Mouse (Mus musculus) right cerebral cortex, postnatal 25 days (tissue): ENCODE measurements at regions not wholly inside any gene's neighbourhood (a gene's known extent, or its start where the extent isn't known, plus 50 kb on each side); places are given as distances from the start of the nearest gene placed in this dataset.
"Not testable (repeated sequence)": the region's sequence is repeated elsewhere in the genome, so short reads cannot be mapped to it uniquely, and the experiment has no call there.

Source experiments
- DNase-seq: peaks from one replicate; pipeline ENCODE4 v3.0.0; 2022

- DNase-seq: no peak
Observed at GRCm38 (mm10) chr3:21974766-21975165, 101.7 kb upstream of the Tbl1xr1 start.

- DNase-seq: no peak
Observed at GRCm38 (mm10) chr3:21977775-21978174, 98.7 kb upstream of the Tbl1xr1 start.

GRCm38 (mm10) chr3:21982991-21983390 lies 93.5 kb upstream of the Tbl1xr1 start:
- DNase-seq: no peak

DNA sequence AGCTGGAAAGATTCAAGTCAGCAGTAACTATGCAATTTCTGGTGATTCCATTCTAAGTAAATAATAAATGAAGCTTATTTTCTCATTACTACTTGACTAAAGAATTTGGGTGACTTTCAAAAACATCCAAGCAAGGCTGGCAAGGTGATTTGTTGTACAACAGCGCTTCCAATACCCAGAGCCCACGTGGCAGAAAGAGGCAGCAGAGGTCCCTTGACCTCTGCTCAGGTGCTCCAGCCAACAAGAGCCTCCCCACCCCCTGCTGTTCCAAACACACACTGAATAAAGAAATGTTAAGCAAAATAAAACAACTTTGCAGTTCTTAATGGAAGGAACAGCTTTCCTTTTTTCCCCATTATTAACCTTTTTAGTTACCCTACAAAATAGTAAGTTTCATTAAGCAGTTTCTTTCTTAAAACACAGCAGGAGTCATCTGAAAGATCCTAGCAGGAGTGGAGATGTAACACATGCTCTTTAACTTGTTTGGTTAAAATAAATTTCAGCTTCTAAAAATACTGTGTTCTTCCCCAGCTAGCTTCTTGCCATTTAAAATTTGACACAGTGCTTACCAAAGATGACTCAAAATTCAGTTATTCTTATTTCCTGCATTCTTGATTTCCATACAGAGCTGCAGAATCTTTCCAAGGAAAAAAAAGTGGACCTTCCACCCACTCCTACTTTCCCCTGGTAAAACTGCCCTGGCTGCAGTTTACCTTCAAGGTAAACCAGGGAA lies 92.3 kb upstream of the Tbl1xr1 start:
- DNase-seq: no peak

DNA sequence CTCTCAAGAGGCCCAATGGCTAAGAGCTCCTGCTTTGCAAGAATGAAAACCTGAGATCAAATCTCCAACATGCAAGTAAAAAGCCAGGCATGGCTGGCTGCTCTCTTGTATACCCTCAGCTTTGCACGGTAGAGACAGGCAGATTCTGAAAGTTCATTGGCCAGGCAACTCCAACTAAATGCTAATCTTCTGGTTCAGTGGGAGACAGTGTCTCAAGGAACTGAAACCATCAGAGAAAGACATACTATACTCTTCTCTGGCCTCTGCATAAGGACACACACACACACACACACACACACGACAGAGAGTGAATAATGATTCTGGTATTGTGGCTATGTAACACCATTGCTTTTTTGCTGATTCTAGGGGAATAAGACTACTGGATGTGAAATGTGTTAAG lies 91.6 kb upstream of the Tbl1xr1 start:
- no peak for DNase-seq

GRCm38 (mm10) chr3:21986164-21986892 lies 90.1 kb upstream of the Tbl1xr1 start:
- no peak for DNase-seq

DNA sequence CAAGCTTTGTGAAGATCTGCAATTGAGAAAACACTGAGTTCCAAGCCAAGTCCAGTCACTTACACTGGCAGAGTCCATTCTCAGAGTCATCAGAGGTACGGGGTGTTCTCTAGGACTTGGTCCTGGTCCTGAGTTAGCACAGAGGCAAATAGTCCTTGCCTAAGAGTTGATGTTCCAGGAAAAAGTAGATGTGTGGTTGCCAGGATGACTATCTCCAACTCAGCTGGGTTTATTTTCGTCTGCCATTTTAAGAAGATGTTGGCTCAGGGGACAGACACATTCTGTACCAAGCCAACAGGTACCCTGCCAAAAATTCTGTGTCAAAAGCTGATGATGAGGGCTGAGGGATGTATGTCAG lies 89.6 kb upstream of the Tbl1xr1 start:
- no peak for DNase-seq

DNA sequence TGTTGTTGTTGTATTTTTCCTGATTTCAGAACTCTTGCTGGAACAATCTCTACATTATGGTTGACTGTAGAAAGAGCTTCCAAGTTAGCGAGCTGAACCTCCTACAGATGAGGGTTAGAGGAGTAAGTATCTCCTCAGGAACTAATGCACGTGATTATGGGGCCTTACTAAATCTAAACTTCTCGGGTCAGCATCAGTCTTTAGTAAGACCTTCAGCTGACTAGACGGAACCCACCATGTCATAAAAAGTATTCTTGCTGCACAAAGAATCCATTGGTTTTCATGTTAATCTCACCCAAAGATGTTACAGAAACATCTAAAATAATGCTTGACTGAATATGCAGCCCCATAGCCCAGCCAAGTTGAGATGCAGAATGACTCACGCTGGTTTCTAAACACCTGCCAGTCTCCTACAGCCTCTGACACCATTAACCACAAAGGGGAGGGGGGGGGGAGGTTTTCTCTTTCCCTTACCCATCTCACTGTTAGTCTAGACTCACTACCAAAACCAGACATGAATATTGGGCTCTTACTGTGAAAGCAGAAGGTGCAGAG lies 88.9 kb upstream of the Tbl1xr1 start:
- DNase-seq: no peak

DNA sequence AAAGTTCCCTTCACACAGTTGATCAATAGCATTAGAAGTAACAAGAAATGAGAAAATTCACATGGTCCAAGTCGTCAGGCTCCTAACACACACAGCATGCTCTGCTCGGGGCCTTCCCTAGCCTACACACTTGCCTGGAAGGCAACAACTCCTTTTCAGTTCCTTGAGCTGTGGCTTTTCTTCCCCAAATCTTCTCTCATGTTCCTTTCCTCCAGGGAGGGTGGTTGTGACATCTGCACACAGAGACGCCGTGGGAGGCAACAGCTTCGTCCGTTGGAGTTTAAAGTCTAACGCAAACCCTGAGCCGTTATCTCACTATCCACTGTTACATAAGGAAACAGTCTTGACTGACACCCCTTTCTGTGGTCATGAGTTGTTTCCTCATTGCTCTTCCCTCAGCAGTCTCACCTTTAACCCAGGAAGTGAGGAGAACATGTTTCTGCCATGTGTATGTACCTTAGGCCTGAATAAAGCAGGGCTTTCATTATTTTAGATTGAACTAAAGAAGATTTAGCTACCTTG lies 88.4 kb upstream of the Tbl1xr1 start:
- peak; percentile 24 for DNase-seq

GRCm38 (mm10) chr3:21990526-21990925 lies 85.9 kb upstream of the Tbl1xr1 start:
- no peak for DNase-seq

DNA sequence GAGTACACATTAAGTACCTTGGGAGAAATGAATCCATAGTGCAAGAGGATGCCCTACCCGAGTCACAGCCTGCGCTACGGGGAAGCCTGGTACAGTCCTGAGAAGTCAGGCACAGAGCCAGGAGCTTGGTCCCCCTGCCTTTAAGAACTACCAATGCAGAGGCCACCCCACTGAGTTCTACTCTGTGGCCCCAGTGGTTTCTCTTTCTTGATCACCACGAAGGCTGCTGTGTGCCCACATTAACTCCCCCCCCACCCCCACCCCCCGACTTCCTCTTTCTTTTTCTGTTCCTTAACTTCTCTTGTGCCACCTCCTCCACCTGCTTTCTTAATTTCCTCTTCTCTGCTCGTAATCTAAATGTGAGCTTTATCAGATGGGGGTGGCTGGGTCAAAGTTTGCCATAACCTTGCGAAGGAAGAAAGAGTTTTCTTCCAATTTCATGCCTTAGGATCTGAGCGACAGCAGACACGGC lies 84.7 kb upstream of the Tbl1xr1 start:
- DNase-seq: no peak

DNA sequence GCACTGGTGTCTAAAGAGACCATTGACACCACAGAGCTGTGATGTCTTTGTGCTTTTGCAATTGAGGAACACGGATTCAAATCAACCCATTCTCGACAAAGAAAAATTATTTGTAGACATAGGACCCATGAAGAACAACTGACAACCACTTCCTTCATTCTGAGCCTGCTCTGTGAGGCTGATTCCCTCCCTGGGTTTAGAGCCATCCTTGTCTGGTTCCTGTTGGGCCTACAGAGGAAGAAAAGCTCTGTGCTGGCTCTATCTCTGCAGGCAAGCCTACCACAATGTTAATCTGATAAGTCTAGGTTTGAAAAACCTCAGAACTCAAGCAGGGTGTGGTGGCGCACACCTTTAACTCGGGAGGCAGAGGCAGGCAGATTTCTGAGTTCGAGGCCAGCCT lies 84.2 kb upstream of the Tbl1xr1 start:
- DNase-seq: no peak

DNA sequence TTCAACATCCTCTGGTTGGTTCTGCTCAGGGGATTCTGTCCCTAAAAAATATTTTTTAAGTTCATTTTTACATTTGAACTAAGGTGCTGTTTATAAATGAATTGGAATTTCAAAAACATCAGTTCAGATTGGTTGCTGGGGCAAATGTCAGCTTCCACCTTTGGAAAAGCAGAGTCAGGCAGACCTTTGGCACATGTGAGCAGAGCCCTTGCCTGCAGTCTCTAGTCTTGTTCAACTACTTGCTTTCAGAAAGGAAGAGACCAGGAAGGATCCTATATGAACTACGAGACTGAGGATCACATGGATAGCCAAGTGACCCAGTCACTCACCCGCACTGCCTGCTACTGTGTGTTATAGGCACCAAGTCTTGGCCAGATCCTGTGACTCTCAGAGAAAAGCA lies 82.5 kb upstream of the Tbl1xr1 start:
- no peak for DNase-seq

DNA sequence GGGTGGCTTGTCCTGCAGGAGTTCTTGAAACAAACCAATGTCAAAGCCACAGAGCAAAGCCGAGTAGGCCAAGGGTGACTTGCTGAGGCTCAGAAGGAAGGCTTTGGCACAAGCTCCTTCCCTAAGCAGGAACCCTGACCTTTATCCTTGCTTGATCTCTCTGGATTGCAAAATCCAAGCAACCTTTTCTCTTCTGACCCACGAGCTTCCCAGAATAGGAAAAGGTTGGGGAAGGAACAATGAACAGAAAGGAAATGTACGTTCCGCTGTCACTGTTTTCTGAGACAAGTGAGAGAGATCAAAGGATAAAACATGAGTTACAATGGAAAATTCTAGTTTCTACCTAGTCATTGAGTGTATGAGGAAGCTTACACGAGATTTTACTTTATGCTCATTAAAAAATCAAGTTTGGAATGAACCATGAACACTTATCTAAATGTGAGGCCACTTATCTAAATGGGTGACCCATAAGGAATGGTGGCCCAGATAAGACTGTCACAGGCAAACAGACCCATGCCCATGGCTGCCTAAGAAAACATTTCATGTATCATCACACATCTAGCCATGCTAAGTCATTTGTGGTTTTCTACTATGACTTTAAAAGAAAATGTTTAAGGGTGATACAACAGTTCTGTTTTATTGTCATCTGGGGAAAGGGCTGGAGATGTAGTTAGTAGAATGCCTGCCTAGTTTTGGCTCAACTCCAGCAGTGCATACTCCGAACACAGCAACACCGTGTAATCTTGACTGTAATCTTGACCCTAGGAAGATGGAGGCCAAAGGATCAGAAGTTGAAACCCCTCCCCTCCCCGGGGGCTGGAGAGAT lies 80.7 kb upstream of the Tbl1xr1 start:
- no peak for DNase-seq

DNA sequence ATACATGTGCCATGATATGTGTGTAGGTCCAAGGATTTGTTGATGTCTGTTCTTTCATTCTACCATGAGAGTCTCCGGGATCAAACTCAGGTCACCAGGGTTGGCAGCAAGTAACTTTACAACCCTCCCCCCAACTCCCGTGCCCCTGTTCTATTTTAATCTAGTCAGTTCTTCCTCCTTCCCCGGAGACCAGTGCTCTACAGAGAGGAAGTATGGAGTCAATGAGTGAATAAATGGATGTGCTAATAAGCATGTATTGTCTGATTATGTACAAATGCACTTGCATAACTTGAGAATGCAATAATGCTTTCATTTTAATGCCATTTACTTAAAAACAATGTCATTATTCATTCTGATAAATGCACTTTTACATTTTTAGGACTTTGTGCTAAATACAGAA lies 79.1 kb upstream of the Tbl1xr1 start:
- no peak for DNase-seq

DNA sequence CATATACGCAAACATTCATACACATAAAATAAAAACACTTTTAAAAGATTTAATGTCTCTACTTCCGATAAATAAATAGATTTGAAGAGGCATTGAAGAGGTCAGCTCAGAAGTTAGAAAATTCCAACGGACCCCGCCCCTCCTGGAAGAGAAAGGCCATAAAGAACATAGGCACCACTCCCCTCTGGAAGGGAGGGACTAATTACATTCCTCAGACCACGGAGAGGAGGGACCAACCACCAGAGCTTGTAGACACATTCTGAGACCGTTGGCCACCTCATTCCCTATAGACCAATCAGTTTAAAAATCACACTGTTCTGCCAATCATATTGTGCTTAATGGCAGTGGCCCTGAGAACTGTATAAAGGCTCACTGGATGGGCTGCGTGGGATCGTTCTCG lies 71.0 kb upstream of the Tbl1xr1 start:
- no peak for DNase-seq

GRCm38 (mm10) chr3:22006113-22006512 lies 70.3 kb upstream of the Tbl1xr1 start:
- DNase-seq: no peak

DNA sequence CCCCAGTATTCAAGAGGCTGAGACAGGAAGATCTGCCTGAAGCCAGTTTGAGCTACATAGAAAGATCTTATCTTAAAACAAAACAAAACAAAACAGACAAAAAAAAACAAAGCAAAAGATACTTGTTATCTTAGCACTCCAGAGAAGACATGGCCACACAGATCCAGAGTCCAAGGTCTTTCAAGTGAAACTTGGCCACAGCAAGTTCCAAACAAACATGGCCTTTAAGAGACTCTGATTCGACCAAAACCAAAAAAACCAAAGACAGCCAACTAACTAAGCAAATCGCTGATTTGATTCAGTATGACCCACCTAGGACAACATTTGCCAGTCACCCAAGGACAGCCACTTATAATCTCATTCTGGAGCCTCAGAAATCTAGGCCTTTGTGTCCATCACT lies 69.8 kb upstream of the Tbl1xr1 start:
- DNase-seq: no peak

DNA sequence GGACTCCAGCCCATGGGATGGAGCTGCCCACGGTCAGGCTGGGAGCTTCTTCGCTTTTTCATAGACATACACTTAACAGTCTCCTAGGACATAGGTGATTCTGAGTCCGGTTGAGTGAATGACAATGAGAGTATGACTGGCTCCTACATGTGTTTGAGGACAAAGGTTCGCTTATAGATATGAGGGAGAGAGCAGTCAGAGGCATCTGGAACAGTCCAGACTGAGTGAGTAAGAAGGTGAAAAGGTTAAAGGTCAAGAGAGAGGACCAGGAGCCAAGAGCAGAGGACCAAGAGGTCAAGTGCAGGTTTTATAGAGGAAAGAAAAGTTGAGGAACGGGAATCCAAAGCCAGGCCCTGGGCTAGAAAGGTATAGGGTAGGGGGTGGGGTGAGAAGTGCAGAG lies 68.7 kb upstream of the Tbl1xr1 start:
- no peak for DNase-seq

- no peak for DNase-seq
Observed at GRCm38 (mm10) chr3:22008432-22008831, 68.0 kb upstream of the Tbl1xr1 start.

DNA sequence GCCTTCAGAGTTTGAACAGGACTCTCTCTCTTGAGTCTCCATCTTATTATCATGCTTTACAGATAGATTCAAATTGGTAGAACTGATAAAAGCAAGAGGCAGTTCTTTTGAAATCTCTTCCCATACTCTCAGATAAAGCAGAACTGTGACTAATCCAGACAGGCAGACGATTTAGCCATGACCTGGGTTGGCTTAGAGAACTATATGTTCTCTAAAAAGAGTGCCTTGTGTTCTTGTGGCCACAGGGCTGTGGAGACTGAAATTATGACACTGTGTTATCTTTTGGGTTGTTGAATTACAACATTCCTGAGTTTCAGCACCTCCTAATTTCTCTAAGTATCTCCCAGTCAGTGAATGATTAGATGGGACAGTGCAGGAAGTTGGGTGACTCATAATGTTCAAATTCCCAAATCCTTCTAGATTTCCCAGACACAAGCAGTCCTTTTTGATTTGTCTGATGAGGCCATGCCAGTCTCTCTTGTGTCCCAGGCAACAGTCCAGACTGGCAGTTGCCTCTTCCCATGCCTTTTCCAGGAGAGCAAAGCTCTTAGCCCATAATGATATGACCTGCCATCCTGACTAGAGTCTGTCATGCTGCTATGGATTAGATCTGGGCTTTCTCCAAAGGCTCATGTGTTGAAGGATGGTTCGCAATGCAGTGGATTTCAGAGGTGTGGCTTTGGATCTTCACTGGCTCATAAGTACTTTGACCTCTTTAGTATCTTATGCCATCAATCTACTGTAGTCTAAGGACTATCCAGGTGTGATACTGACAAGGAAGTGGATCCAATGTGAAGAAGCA lies 66.4 kb upstream of the Tbl1xr1 start:
- no peak for DNase-seq

DNA sequence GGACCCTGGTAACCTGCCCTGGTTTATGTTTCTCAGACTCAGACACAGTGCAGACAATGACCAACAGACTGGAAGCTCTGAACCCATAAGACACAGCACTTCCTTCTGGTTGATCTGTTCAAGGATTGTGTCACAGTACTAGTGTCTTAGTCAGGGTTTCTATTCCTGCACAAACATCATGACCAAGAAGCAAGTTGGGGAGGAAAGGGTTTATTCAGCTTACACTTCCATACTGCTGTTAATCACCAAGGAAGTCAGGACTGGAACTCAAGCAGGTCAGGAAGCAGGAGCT lies 65.8 kb upstream of the Tbl1xr1 start:
- DNase-seq: not testable (repeated sequence)
